Mouse (Mus musculus) heart, adult 11 months (tissue): Measurements from ENCODE around the gene 2310033P09Rik.

ENCODE experiments used
- DNase-seq: peaks from one replicate; pipeline ENCODE4 v3.0.0; 2022

Gene 2310033P09Rik

GRCm38 (mm10) chr11:59201216-59202002 is 6.7 kb upstream of the 2310033P09Rik start:
- DNase-seq, result no peak

GRCm38 (mm10) chr11:59202081-59202995 is 5.8 kb upstream of the 2310033P09Rik start, which contains the start of gene Mrpl55:
Gene Mrpl55, plus strand, starts transcription at chr11:59202486.
- DNase-seq, result peak; percentile 99

- DNase-seq, result peak; percentile 97
Observed at GRCm38 (mm10) chr11:59209003-59209441, 901 bp downstream of the 2310033P09Rik start.

- no peak for DNase-seq
Observed at GRCm38 (mm10) chr11:59209580-59209979, 1.5 kb downstream of the 2310033P09Rik start.

GRCm38 (mm10) chr11:59210020-59210419 is 1.9 kb downstream of the 2310033P09Rik start:
- peak; percentile 92 for DNase-seq

- peak; percentile 94 for DNase-seq
Observed at GRCm38 (mm10) chr11:59211561-59211960, 3.4 kb downstream of the 2310033P09Rik start.

GRCm38 (mm10) chr11:59212320-59212719 is 4.2 kb downstream of the 2310033P09Rik start:
- peak; percentile 95 for DNase-seq

GRCm38 (mm10) chr11:59212892-59213494 is 4.9 kb downstream of the 2310033P09Rik start:
- peak; percentile 90 for DNase-seq

- DNase-seq, result no peak
Observed at GRCm38 (mm10) chr11:59216955-59217354, 8.8 kb downstream of the 2310033P09Rik start.

- no peak for DNase-seq
Observed at GRCm38 (mm10) chr11:59218389-59218998, 10.4 kb downstream of the 2310033P09Rik start.

- no peak for DNase-seq
Observed at GRCm38 (mm10) chr11:59219064-59219463, 10.9 kb downstream of the 2310033P09Rik start.

GRCm38 (mm10) chr11:59221604-59222003 is 13.5 kb downstream of the 2310033P09Rik start:
- DNase-seq, result no peak

GRCm38 (mm10) chr11:59222306-59222705 is 14.2 kb downstream of the 2310033P09Rik start:
- no peak for DNase-seq

- no peak for DNase-seq
Observed at GRCm38 (mm10) chr11:59224025-59224424, 15.9 kb downstream of the 2310033P09Rik start.

GRCm38 (mm10) chr11:59224470-59224869 is 16.3 kb downstream of the 2310033P09Rik start:
- no peak for DNase-seq

GRCm38 (mm10) chr11:59225167-59225566 is 17.0 kb downstream of the 2310033P09Rik start:
- no peak for DNase-seq

GRCm38 (mm10) chr11:59226251-59226650 is 18.1 kb downstream of the 2310033P09Rik start:
- no peak for DNase-seq

- DNase-seq, result peak; percentile 94
Observed at GRCm38 (mm10) chr11:59226787-59227603, 18.9 kb downstream of the 2310033P09Rik start.

- no peak for DNase-seq
Observed at GRCm38 (mm10) chr11:59227604-59228121, 19.5 kb downstream of the 2310033P09Rik start.

GRCm38 (mm10) chr11:59228122-59228953 is 20.2 kb downstream of the 2310033P09Rik start, which contains the start of gene Arf1:
Gene Arf1, minus strand, starts transcription at chr11:59228270.
- DNase-seq, result peak; percentile 100
